Mouse (Mus musculus) monocyte, adult 5-6 weeks (primary cell): Measurements from ENCODE around the gene Vmn2r61. TPM values are rescaled to one million over a fixed set of nuclear protein-coding genes. Genes with fewer than 3 reads are reported as not detected.

ENCODE experiments used
- ATAC-seq: fragments of 153-309, 156-312 bp; replicated peaks from 2 replicates; pipeline ENCODE4 v1.8.0; 2017; ENCODE audit warnings: mild to moderate bottlenecking; ENCODE audit not compliant: low TSS enrichment, insufficient number of reproducible peaks, severe bottlenecking, poor library complexity, low FRiP score
- total RNA-seq: library from RNA; stranded (forward); fragments of 200-1000, 200-491, 200-594 nt; gene quantifications from 3 replicates; pipeline ENCODE4 v1.2.3, GENCODE M21; 2017

Vmn2r61 gene
- not detected in 3 replicates for total RNA-seq

DNA sequence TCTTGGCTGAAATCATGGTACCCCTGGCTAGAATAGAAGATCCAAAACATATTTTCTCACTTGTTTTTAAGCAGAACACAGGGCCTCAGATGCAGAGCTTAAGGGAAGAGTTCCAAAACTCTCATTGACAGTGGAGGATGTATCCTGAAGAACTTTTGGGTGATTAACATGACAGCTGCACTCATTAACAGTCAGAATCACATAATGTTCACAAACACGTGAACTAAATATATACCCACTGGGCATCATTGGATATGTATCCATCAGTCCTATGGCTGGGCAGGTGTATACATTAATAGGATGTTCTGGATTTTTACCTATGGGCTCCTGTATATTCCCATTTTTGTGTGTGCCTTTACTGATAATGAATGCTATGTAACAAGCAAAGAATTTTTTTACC, at the start of gene Vmn2r61:
Gene Vmn2r61, plus strand, starts transcription at position 301 of the 400 bp plus-strand sequence.
- no peak for ATAC-seq

Other genes with a start within 250 kb of the Vmn2r61 start
- 0.19 to 0.43 TPM in 2 of 3 replicates, not detected in the other for gene Vmn2r59, start 201.0 kb upstream of the Vmn2r61 start, total RNA-seq
- under 0.01 TPM in 1 of 3 replicates, not detected in the others for gene Vmn2r60, start 152.3 kb upstream of the Vmn2r61 start, total RNA-seq
- not detected in 3 replicates for gene 4933421I07Rik, start 188.1 kb downstream of the Vmn2r61 start, total RNA-seq
- gene Zfp141, start 245.7 kb downstream of the Vmn2r61 start, total RNA-seq, result 8.1 to 14.0 TPM (median 11.0 TPM) in 3 replicates